Mouse (Mus musculus): Measurements from ENCODE around the gene Spats2l. TPM values are rescaled to one million over a fixed set of nuclear protein-coding genes. Genes with fewer than 3 reads are reported as not detected.

Gene Spats2l
- total and polyA plus RNA-seq, 3 experiments = 0.09 to 0.77 (median 0.34) TPM

GRCm38 (mm10) chr1:57918567-57918966 is 144.6 kb downstream of the Spats2l start:
- Histone ChIP-seq H3K36me3 (replicated peaks in 1 of 2; ENCODE audit: control insufficient read depth in 1 of 2, insufficient read depth in 1 of 2, low read length in 1 of 2) (no peaks in the 10 kb centered on the region), H3K4me1 (ENCODE audit: control insufficient read depth in 1 of 2, insufficient read depth in 2 of 2) (no peaks in the 10 kb centered on the region), H3K4me2 (ENCODE audit: insufficient read depth, low read depth, poor library complexity, severe bottlenecking) (no peak overlapping the region), H3K9ac (ENCODE audit: insufficient read depth, low read depth) (no peak overlapping the region), H3K79me2 (replicated peaks; ENCODE audit: control insufficient read depth, extremely low read depth, insufficient read depth, poor library complexity, severe bottlenecking) (no peaks in the 10 kb centered on the region), H3K9me3 (replicated peaks; ENCODE audit: low read length) (no peaks in the 10 kb centered on the region), H3K4me3 (replicated peaks in 1 of 3; ENCODE audit: low read depth in 2 of 3, low read length in 2 of 3, poor library complexity in 1 of 3) (no peak overlapping the region), H3K27me3 (replicated peaks) (no peaks in the 10 kb centered on the region), H3K27ac (ENCODE audit: insufficient read depth, low read depth) (no peak overlapping the region)
- in situ Hi-C loops (cut with MboI; ENCODE audit: low pct_ligation_motif_present, low pct_unique_long_range_greater_than_20kb, low sequenced_read_pairs) = no loop called here
- DNase-seq (ENCODE audit: extremely low read depth) = no peak
- dilution Hi-C loops (cut with MboI; ENCODE audit: extremely low pct_ligation_motif_present, extremely low pct_unique_long_range_greater_than_20kb, low sequenced_read_pairs) = no loop called here
- TF ChIP-seq ZC3H11A (IDR thresholded peaks at IDR 0.05; ENCODE audit: low read depth, low read length) (no peak), HCFC1 (IDR thresholded peaks at IDR 0.05; ENCODE audit: low read depth, low read length) (no peak), SIN3A (IDR thresholded peaks at IDR 0.05; ENCODE audit: low read length) (no peak), TCF12 (IDR thresholded peaks at IDR 0.05; ENCODE audit: low read depth, low read length) (no peak), KAT2A (IDR thresholded peaks at IDR 0.05; ENCODE audit: insufficient replicate concordance, low read length) (no peak), BHLHE40 (IDR thresholded peaks at IDR 0.05; ENCODE audit: low read depth, low read length) (no peak), UBTF (IDR thresholded peaks at IDR 0.05; ENCODE audit: low read depth, low read length) (no peak), MAX (IDR thresholded peaks at IDR 0.05; ENCODE audit: low read length) (no peak), CHD2 (IDR thresholded peaks at IDR 0.05; ENCODE audit: low read length) (no peak), NRF1 (IDR thresholded peaks at IDR 0.05; ENCODE audit: low read depth, low read length) (no peak), POLR2A (IDR thresholded peaks at IDR 0.05; ENCODE audit: low read depth, low read length) (no peak), ZNF384 (IDR thresholded peaks at IDR 0.05; ENCODE audit: low read depth, low read length) (no peak)

GRCm38 (mm10) chr1:57934287-57934686 is 160.3 kb downstream of the Spats2l start:
- no peaks in the 10 kb centered on the region for H3K36me3 ChIP-seq (replicated peaks in 1 of 2; ENCODE audit: control insufficient read depth in 1 of 2, insufficient read depth in 1 of 2, low read length in 1 of 2)
- in situ Hi-C loops (cut with MboI; ENCODE audit: low pct_ligation_motif_present, low pct_unique_long_range_greater_than_20kb, low sequenced_read_pairs) (no loop called here), dilution Hi-C loops (cut with MboI; ENCODE audit: extremely low pct_ligation_motif_present, extremely low pct_unique_long_range_greater_than_20kb, low sequenced_read_pairs) (no loop called here)
- H3K79me2 ChIP-seq (replicated peaks; ENCODE audit: control insufficient read depth, extremely low read depth, insufficient read depth, poor library complexity, severe bottlenecking) = no peaks in the 10 kb centered on the region
- H3K4me3 ChIP-seq (replicated peaks in 1 of 3; ENCODE audit: low read depth in 2 of 3, low read length in 2 of 3, poor library complexity in 1 of 3) = no peak overlapping the region
- no peak overlapping the region for H3K9ac ChIP-seq (ENCODE audit: insufficient read depth, low read depth)
- TF ChIP-seq RAD21 (IDR thresholded peaks at IDR 0.05; ENCODE audit: low read depth, low read length) (peak; percentile 35), ZNF384 (IDR thresholded peaks at IDR 0.05; ENCODE audit: low read depth, low read length) (no peak), CTCF (conservative IDR thresholded peaks at IDR 0.05 in 1 of 2, IDR thresholded peaks at IDR 0.05 in 1 of 2; ENCODE audit: low read depth in 2 of 2, low read length in 2 of 2) (peak in 1 of 2 experiments; percentile 23; a peak in 2 of 4 replicates)
- no peaks in the 10 kb centered on the region for H3K9me3 ChIP-seq (replicated peaks; ENCODE audit: low read length)
- peaks cover 0 to 22% of the 10 kb centered on the region in 2 experiments; a peak in 2 of 4 replicates for H3K4me1 ChIP-seq (ENCODE audit: control insufficient read depth in 1 of 2, insufficient read depth in 2 of 2)
- H3K27me3 ChIP-seq (replicated peaks) = no peaks in the 10 kb centered on the region
- no peak for DNase-seq (ENCODE audit: extremely low read depth)
- H3K27ac ChIP-seq (ENCODE audit: insufficient read depth, low read depth) = no peak overlapping the region
- no peak overlapping the region for H3K4me2 ChIP-seq (ENCODE audit: insufficient read depth, low read depth, poor library complexity, severe bottlenecking)

GRCm38 (mm10) chr1:57940691-57941090 is 166.7 kb downstream of the Spats2l start:
- no peak overlapping the region for H3K4me3 ChIP-seq (replicated peaks in 1 of 3; ENCODE audit: low read depth in 2 of 3, low read length in 2 of 3, poor library complexity in 1 of 3)
- DNase-seq (ENCODE audit: extremely low read depth) = no peak
- no peak overlapping the region for H3K27ac ChIP-seq (ENCODE audit: insufficient read depth, low read depth)
- TF ChIP-seq IRF4 (IDR thresholded peaks at IDR 0.05; ENCODE audit: low read depth, low read length) = no peak
- no peak for TF ChIP-seq GABPA (IDR thresholded peaks at IDR 0.05; ENCODE audit: insufficient replicate concordance, low read depth, low read length)
- TF ChIP-seq MAFK (IDR thresholded peaks at IDR 0.05; ENCODE audit: insufficient replicate concordance, low read length) = no peak
- no peak for TF ChIP-seq MAZ (IDR thresholded peaks at IDR 0.05; ENCODE audit: low read depth, low read length)
- TF ChIP-seq ELF1 (IDR thresholded peaks at IDR 0.05; ENCODE audit: low read depth, low read length) = no peak
- no peak for TF ChIP-seq ZC3H11A (IDR thresholded peaks at IDR 0.05; ENCODE audit: low read depth, low read length)
- TF ChIP-seq BHLHE40 (IDR thresholded peaks at IDR 0.05; ENCODE audit: low read depth, low read length) = no peak
- no peak for TF ChIP-seq ZMIZ1 (IDR thresholded peaks at IDR 0.05; ENCODE audit: low read depth, low read length)
- no peak for TF ChIP-seq CHD1 (IDR thresholded peaks at IDR 0.05; ENCODE audit: low read depth, low read length)
- TF ChIP-seq TCF12 (IDR thresholded peaks at IDR 0.05; ENCODE audit: low read depth, low read length) = no peak
- TF ChIP-seq SIN3A (IDR thresholded peaks at IDR 0.05; ENCODE audit: low read length) = no peak
- TF ChIP-seq HCFC1 (IDR thresholded peaks at IDR 0.05; ENCODE audit: low read depth, low read length) = no peak
- H3K4me2 ChIP-seq (ENCODE audit: insufficient read depth, low read depth, poor library complexity, severe bottlenecking) = no peak overlapping the region
- H3K9ac ChIP-seq (ENCODE audit: insufficient read depth, low read depth) = no peak overlapping the region
- H3K36me3 ChIP-seq (replicated peaks in 1 of 2; ENCODE audit: control insufficient read depth in 1 of 2, insufficient read depth in 1 of 2, low read length in 1 of 2) = no peaks in the 10 kb centered on the region
- H3K9me3 ChIP-seq (replicated peaks; ENCODE audit: low read length) = no peaks in the 10 kb centered on the region
- peaks cover 0 to 19% of the 10 kb centered on the region in 2 experiments; a peak in 2 of 4 replicates for H3K4me1 ChIP-seq (ENCODE audit: control insufficient read depth in 1 of 2, insufficient read depth in 2 of 2)
- H3K27me3 ChIP-seq (replicated peaks) = no peaks in the 10 kb centered on the region
- dilution Hi-C loops (cut with MboI; ENCODE audit: extremely low pct_ligation_motif_present, extremely low pct_unique_long_range_greater_than_20kb, low sequenced_read_pairs) (no loop called here), in situ Hi-C loops (cut with MboI; ENCODE audit: low pct_ligation_motif_present, low pct_unique_long_range_greater_than_20kb, low sequenced_read_pairs) (loop anchor here (10.0 kb wide), 1 partner anchor 516 kb away; no protein-coding TSS in a partner anchor)
- no peaks in the 10 kb centered on the region for H3K79me2 ChIP-seq (replicated peaks; ENCODE audit: control insufficient read depth, extremely low read depth, insufficient read depth, poor library complexity, severe bottlenecking)

All from CH12.LX (cell line).